Mouse (Mus musculus) gastrocnemius, postnatal 10 days (tissue): ENCODE measurements at regions not wholly inside any gene's neighbourhood (a gene's known extent, or its start where the extent isn't known, plus 50 kb on each side); places are given as distances from the start of the nearest gene placed in this dataset.

Experiments used
- DNase-seq: peaks from one replicate; pipeline ENCODE4 v3.0.0; 2021; ENCODE audit warnings: mixed read lengths

DNA sequence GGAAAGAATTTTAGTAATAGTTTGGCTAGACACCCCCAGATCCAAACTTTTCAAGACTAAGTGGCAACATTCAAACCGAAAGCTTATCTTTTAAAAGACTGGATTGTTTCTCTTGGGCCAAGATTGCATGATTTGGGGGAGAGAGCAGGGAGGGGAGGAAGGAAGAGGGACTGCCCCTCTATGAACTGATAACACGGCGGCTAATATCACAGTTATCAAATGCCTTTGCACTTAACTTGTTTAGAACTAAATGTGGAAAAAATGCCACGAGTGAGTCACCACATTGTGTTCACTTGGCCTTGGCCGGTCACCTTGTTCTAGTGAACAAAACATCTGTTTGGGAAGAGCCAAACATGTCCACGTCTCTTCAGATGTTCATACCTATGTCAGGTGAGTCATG is 92.3 kb downstream of the Tes start:
- no peak for DNase-seq

DNA sequence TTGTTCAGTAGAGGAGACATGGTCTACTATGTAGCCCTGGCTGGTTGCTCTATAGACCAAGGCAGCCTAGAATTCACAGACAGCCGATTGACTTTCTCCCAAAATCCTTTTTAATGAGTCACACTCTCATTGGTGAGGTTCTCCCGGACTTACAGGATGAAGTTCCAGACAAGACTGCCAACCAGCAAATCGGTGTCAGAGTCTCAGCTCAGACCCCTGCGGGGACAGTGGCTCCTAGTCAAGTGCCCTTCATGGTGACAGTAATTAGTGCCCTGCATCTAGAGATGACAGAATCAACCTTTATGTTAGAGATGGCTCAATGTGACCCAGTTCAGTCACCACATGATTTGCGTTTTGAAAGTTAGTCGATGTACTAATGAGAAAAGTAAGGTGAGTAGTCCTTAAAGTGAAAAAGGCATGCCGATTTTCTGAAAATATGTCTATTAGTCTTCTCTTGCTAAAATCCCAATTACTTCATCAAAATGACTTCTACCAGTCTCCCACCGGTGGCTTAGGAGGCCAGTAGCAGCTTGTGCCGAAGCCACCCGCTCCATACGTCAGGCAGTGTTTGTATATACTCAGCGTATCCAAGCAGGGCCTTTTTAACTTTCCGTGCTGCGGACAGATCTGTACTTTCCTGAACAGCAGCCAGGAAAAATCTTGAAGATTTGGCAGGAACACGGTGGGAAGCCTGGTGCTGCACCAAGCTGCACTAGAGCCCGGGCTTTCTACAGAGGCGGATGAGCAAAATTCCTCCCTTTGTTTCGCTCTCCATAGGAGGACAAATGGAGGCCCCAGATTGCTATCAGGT is 105.2 kb downstream of the Tes start:
- peak; percentile 32 for DNase-seq

DNA sequence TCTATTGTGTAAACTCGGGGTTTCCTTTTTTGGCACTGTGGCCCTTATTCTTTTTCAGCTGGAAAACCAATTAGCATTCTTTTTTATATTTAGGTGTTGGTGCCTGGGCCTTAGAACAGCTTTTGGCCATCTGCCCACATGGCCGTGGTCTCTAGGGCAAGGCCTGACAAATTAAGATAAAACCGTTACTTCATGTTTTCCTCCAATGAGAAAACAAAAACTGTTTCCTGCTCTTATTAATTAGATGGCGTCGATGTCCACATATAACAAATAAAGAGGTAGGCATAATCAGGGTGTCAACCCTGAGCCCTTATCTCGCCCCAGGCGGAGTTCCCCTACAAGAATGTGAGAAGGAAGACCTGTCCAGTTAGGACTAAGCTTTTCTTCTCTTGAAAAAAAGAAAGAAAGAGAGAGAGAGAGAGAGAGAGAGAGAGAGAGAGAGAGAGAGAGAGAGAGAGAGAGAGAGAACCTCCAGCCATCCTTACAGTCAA is 105.9 kb downstream of the Tes start:
- DNase-seq, result peak; percentile 45

DNA sequence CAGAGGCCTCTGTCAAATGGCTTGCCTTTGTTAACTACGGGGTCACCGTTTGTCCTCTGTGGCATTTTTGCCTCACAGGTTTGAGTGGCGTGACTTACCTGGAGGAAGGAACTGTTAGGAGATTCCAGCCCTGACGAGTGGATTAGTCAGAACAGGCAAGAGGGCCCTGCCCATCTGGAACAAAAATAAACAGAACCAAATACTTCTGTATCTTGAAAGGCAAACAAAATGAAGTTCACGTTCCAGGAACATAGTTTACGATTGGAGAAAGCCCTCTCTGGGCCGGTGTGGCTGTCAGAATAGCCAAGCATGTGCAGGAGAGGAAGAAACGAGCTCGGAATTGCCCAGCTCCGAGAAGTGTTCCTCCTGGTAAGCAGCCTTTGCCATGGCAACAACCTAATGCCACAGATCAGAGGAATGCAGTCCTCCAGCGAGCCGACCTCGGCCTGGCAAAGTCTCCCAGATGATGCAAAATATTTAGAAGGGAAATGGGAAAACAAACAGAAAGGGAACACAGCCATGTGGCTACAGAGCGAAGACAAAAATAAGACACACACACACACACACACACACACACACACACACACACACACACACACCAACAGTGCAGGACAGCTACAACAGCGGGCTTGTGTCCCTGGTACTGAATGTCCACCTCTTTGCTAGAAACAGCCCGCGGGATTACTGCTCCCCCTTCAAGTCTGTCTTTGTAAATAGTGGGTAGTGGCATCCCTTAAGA is 106.5 kb downstream of the Tes start:
- DNase-seq, result peak; percentile 11

DNA sequence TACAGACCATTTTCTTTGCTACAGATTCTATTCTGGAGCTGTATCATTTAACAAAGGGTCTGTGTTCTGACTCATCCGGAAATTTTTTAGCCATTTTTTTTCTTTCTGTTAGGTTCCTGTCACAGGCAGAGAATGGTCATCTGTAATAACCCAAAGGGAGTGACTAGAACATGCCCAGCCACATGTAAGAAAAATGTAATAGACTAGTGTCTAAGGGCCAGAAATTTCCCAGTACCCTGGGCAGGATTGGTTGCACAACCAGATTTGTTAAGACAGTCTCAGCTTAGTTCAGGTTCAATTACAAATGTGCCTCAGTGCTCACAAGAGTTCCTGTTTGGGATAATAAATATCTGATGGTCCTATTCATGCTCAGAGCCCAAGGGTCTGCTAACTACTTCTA is 107.1 kb downstream of the Tes start:
- DNase-seq, result no peak

DNA sequence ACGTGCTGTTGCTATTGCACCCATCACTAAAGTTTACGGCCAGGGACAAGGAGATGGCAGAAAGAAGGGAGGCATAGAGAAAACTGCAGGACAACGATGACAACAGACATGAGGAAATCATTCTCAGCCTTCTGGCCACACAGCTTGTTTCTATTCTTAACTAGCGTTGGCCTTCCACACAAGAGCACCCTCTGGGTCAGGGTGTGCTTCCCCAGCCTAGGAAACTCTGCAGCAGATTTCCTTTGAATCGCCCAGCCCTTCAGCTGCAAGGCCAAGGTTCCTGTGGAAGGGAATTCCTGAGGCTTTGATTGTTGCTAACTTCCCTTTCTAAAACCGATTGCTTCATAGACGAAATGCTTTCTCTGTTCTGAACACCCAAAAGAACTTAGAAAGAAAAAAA is 103.8 kb upstream of the Cav2 start:
- DNase-seq, result no peak

DNA sequence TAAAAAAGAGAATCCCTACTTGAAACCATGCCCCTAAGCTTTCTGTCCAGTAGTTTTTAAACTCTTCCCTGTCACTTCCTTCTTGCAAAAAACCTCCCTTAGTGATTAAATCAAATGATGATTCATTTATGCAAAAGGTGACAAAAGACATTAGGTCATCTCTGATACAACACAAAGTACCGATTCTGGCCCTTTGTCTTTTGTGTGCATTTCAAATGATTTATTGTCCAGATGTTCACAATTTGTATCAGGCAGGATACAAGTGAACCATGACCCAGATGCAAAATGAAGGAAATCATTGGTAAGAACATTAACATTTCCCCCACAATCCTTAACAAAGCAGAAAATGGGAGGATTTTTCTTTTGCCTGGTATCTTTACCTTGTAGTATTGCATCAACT is 101.5 kb upstream of the Cav2 start:
- DNase-seq, result no peak

DNA sequence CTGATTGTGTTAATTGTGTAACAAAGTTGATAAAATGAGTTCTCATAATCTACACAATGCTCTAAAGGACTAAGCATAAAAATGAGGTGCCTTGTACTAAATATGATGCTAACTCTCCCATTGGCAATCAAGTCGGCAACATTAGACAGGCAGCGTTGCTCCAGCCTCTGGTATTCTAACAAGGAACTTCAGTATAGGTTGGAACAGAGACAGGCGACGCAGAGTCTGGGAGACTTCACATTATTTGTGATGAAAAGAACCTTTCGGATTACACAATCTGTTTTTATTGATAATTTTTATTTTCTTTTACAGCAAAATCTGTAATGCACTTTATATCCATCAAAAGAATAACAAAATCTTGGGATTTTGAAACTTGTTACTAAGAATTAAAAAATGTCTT is 94.4 kb upstream of the Cav2 start:
- no peak for DNase-seq

DNA sequence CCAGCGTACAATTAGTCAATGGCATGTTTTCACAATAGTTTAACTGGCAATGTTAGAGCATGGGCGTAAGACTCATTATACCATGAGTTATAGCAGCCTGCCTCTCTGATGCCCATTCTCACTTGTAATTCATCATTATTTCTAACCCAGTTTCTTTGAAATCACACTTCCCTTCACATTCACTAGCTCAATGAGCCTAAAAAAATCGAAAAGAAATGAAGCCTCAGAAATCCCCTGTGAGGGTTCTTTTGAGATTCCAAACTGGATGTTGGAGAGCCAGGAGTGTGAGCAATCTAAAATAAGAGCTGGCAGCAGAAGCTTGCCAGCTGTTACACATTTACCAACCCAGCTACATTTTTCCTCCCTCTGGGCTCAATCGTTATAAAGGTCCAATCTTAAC is 93.9 kb upstream of the Cav2 start:
- DNase-seq, result no peak

DNA sequence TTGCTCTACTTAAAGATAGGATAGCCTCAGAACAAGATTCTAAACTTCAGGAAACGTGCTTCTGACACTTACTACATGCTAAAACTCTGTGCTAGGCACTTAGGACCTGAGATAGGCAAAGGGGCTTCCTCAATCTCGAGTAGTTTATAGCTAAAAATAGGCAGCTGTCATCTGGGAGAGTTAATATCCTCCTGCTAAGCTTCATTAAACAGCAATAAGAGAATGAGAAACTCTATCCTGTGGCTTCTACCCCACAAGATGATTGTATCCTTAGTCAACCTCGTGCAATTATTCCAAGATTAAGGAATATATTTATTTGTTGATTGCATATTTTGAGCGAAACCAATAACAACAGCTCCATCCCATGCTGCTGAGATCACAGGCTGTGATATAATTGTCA is 85.4 kb upstream of the Cav2 start:
- no peak for DNase-seq

DNA sequence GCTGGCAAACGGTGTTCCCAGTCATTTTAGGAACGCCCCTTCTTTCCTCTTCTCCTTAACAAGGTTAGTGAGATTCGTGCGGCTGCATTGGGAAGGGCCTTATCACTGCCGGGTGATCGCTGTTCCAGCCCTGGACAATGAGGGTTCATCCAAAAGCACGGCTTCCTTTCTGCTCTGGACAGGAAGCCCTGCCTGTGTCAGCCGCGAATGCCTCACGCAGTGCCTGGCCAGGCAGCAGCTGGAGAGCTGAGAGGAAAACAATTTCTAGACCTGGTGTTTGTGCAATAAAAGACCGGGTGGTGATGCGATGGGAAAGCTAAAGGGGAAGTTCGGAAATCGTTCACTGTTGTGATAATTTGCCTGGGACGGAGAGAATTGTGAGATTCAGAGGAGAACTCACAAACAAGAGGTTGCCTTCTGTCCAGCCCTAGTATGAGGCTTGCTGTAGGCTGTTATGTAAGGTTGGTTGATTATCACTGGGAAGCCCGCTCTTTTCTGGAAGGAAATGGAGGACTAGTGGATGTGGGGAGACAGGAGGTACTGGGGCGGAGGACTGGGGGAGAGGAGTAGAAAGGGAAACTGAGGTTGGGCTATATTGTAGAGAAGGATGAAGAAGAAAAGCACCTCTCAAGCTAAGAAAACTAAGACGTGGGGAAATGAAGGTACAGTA is 83.1 kb upstream of the Cav2 start:
- peak; percentile 11 for DNase-seq

DNA sequence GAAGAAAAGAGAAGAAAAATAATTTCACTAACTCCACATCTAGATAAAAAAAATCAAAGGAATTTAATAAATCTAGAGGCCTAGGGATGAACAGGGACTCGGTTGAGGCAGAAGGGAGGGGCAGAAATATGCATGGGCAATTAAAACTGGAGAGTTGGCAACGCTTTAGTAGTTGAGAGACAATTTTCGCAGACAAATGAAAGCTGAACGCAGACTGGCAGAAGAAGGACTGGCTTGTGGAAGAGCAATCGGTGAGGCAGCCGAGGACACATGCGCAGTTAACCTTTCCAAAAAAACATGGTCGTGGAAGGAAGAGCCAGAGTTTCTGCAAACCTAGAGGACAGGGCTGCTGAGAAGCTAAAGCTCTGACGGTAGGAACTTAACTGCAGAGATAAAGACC is 82.1 kb upstream of the Cav2 start:
- no peak for DNase-seq

DNA sequence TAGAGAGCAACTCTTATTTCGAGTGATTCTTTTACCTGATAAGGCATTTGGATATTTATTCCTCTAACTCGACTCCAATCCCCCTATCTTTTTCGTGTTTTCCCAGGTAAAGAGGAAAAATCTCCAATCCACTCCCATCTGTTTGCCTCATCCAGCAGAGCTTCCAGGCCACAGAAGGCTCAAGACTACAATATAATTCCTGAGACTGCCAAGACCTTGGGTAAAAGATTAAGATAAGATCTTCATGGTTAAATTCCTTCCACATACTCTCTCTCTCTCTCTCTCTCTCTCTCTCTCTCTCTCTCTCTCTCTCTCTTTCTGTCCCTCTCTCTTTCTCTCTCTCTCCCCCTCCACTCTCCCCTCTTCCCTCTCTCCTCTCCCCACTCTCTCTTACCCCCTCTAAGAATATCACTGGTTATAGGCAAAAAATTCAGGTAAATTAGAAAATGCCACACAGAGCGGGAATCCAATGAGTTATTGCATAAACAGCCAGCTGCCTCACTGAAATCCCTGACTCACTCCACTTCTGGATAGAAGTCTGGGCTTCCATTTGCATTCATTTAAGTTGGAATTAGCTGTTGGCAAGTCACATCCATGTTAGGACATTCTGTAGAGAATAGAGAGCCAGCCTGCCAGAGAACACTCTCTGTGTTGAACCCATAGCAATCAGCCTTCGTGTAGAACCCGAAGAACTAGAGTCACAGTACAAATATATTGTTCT is 78.9 kb upstream of the Cav2 start:
- no peak for DNase-seq

DNA sequence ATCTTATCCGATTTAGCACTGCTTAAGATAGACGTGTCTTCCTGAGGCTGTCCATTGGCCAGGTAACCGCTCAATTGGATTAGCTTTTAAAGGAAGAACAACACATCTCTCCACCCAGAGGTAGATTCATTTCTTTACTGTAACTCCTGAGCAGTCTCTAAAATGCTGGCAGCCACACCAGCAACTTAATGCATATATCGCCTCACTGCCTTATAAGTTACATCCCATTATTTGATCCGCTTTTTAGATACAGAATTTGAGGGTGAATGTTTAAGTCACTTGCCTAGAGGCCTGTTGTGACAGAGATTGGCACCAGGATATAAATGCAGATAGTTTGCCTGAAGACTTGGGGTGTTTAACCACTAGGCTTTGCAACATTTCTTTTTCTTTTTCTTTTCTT is 77.7 kb upstream of the Cav2 start:
- DNase-seq, result no peak

DNA sequence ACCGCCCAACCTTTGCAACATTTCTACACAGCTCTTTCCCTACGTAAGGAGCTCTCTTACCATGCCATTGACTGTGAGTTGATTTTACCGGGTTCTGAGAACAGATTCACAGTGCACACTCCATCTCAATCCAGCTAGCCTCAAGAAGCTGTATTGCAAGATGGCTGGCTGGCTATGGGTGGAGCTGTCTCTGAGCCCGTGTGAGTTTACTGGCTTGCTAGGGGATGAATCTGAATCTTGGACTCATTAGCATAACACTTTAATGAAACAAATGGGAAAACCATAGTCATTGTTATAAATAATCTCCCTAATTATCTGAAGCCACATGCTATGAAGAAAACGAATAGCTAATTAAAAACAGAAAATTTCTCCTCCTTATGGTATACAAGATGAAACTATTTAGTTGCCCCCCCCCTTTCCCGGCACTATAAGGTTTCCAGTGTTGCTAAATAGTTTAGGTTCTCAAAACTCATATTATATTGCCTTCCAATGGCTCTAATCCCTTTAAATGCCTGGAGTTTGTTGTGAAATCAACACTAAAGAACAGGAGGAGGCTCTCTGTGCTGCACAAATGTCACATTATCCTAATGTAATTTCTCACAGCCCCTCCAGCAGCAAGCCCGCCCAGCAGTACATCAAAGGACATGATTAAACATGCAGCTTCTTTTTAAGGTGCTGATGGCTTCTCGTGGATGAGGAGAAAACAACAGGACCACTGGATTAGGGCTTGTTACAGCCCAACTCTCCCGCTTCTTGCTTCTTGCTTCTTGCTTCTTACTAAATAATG is 76.9 kb upstream of the Cav2 start:
- DNase-seq, result no peak

DNA sequence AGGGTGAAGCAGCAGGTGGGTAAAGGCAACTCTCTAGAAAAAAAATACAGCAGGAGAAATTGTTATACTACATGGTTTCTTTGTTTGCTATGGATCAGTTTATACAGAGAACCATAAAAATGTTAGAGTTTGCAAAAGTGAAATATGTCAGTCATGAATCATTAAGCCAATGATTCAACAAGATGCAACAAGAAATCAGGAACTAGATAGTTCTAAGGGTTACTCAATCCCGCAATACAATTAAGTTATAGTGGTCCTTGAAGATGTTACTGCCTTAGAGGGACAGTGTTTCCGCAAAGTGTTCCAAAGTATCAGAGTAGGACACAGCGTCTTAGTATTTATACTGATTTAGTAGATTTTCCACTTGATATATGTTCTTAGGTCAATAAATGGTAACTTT is 74.1 kb upstream of the Cav2 start:
- DNase-seq, result no peak

DNA sequence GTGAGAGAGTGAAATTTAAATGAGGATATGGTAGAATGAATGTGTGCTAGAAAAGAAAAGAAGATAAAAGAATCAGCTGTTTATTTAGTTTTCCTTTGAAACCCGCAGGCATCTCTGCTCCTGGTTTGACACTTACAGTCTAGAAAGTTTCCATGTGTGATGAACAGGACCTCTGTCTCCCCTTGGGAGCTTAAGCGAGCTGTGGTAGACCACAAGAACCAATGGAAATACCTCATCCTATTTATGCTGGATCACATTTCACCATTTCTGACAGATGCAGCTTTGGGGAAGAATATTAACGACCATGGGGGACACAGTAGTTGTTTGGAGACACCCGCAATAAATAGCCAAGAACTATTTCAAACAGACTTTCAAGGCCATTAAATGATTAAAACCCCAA is 71.2 kb upstream of the Cav2 start:
- DNase-seq, result no peak

DNA sequence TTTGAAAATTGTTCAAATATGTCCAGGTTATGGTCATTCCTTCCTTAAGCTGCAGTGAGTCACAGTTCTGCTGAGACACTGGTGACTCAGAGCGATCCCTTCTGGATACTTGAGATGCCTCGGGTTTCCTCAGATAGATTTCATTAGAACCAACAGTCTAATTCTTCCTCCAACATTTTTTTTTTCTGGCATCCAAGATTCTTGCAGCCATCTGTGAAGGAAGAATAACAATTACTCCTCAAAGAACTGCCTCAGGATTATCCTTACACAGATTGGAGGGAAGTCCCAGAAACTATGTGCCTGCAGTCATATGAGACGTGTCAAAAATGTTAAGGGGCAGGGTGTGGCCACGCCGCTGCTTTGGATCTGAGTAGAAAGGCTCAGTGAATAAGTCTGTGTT is 69.6 kb upstream of the Cav2 start:
- DNase-seq, result no peak

DNA sequence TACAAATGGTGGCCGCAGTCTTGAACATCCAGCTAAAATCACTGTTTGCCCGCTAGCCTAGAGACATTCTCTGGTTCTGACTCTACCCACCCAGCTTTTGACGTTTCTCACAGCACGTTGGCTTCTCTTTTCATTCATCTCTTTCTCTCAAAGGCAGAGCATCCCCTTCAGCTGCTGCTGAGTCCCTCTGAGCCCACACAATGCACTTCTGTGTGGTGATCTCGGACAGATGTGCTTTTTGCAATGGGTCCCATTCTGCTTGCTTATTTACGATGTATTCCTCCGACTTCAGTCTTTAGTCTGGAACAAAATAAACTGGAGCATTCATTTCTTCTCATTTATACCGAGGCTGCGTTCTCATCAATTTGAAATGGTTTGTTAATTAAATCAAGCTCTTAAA is 66.2 kb upstream of the Cav2 start:
- DNase-seq, result no peak

DNA sequence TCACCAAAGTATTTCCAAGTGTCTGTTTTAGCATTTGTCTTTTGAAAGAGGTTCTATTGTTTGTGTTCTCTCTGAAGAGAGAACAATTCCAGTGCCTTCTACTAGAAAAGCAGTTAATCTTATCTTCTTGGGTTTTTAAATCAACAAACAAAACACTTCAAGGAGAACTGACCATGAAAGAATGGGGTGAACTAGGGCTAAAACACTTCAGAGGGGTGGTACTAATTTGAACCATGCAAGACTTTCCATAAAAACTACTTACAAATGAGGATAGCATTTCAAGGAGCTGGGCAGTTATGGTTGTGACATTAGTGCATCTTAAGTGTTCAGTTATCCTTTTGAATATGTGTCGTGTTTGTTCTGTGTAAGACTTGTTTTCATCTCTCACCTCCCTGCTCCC is 64.5 kb upstream of the Cav2 start:
- DNase-seq, result no peak

DNA sequence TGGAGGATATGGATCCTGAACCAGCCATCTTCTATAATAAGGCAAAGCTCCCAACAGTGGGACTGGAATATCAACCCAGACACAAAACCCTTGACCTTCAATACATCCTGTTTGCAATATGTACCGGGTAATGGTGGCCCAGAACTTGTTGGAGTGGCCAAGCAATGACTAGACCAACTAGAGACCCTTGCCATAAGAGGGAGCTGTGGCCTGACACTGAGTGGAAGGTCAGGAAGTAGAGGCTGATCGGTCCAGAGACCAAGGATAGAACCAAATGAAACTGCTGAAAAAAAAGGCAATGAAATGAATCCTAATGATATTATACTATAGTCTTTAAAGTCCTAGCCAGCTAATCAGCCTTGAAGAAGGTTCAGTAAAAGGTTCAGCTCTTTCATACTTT is 57.2 kb upstream of the Cav2 start:
- no peak for DNase-seq

DNA sequence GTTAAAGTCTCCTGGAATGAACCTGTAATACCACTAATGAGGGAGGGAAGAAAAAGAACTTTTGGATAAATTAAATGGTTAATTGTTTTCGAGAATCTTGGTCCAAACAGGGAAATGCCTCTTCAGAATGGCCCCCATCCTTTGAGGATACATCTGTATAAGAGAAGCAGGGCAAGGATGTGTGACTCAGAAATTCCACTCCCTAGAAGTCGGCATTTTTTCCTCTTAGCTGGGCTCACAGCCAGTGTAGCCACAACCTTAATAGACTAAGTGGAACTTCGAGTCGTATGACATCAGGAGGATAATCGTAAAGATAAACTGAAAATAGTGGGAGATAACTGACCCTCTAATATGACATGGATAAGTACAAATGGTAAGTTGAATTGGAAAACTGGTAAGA is 56.1 kb upstream of the Cav2 start:
- no peak for DNase-seq
